Mouse (Mus musculus) limb, embryonic 12.5 days (tissue): ENCODE measurements at regions not wholly inside any gene's neighbourhood (a gene's known extent, or its start where the extent isn't known, plus 50 kb on each side); places are given as distances from the start of the nearest gene placed in this dataset.

ENCODE experiments used
- ATAC-seq: fragments of 200-750 bp; cut with Nextera tagmentation; 2 replicates; pipeline ENCODE4 v1.8.0; 2017; ENCODE audit warnings: low read depth, moderate TSS enrichment; ENCODE audit not compliant: insufficient number of reproducible peaks, insufficient read depth, low FRiP score, low TSS enrichment
- H3K27ac ChIP-seq: fragments of 300-500 bp; sonication (generic); 2 replicates; pipeline ENCODE4 v1.5.1; 2016; ENCODE audit warnings: mild to moderate bottlenecking, moderate library complexity
- H3K27me3 ChIP-seq: fragments of 300-500 bp; sonication (generic); 2 replicates; pipeline ENCODE4 v1.6.1; 2016; ENCODE audit warnings: mild to moderate bottlenecking, moderate library complexity
- H3K36me3 ChIP-seq: fragments of 300-500 bp; sonication (generic); 2 replicates; pipeline ENCODE4 v1.6.1; 2016; ENCODE audit warnings: mild to moderate bottlenecking, moderate library complexity
- H3K4me1 ChIP-seq: fragments of 300-500 bp; sonication (generic); replicated peaks from 2 replicates; pipeline ENCODE4 v1.6.1; 2016
- H3K4me2 ChIP-seq: fragments of 300-500 bp; sonication (generic); 2 replicates; pipeline ENCODE4 v1.6.1; 2016; ENCODE audit warnings: mild to moderate bottlenecking, moderate library complexity
- H3K4me3 ChIP-seq: fragments of 300-500 bp; sonication (generic); replicated peaks from 2 replicates; pipeline ENCODE4 v1.5.1; 2016; ENCODE audit warnings: mild to moderate bottlenecking
- H3K9ac ChIP-seq: fragments of 300-500 bp; sonication (generic); replicated peaks from 2 replicates; pipeline ENCODE4 v1.6.1; 2016; ENCODE audit warnings: mild to moderate bottlenecking, moderate library complexity
- H3K9me3 ChIP-seq: fragments of 300-500 bp; sonication (generic); 2 replicates; pipeline ENCODE4 v1.6.1; 2016; ENCODE audit warnings: mild to moderate bottlenecking, moderate library complexity
- WGBS: fragments of 180-500 bp; shearing (Covaris S2); methylation state at CpG from one replicate; pipeline ENCODE4 v1.1.7; 2016; 5-methylcytosine and 5-hydroxymethylcytosine counted together

DNA sequence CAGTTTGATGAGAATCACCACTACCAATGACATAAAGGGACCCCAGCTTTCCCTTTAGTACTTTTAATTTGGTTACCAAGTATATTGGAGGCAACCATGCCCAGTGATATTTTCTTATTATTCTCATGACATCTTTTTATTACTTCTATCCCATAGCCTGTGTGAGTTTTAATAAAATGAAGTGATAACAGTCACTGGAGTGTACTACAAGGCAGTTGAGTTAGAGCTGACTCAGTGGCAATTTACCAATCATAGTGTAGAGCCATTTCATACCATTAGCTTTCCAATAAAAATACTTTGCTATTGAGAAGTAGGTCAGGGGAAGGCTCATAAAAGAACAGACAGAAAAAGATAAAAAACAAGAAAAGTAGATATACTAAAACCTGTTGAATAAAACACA lies 353.2 kb upstream of the Galntl6 start:
- H3K27me3 ChIP-seq: no peaks in the 10 kb centered on the region
- no peak overlapping the region for H3K4me2 ChIP-seq
- H3K9me3 ChIP-seq: no peaks in the 10 kb centered on the region
- no peak for ATAC-seq
- H3K9ac ChIP-seq: no peak overlapping the region
- no peaks in the 10 kb centered on the region for H3K36me3 ChIP-seq
- no peak overlapping the region for H3K4me3 ChIP-seq
- no peak overlapping the region for H3K27ac ChIP-seq
- H3K4me1 ChIP-seq: no peaks in the 10 kb centered on the region

DNA sequence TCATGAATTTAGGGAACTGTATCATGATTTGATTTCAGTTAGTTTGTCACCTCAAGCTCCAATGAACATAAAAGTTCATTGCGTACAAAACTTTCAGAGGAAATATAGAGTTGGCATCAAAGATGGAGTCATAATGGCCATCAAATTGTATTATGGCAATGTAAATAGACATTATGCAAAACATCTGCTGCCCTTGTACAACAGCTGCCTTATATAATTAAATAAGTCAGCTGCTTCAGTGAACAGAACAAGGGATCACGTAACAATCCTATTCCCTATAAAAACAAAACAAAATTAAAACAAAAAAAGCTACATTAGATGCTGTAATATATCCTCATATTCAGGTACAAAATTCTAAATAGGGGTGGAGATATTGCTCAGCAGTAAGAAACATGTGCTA lies 320.4 kb upstream of the Galntl6 start:
- Histone ChIP-seq H3K27ac (no peak overlapping the region), H3K27me3 (no peaks in the 10 kb centered on the region), H3K4me1 (no peaks in the 10 kb centered on the region), H3K36me3 (no peaks in the 10 kb centered on the region), H3K4me3 (no peak overlapping the region), H3K9ac (no peak overlapping the region), H3K9me3 (no peaks in the 10 kb centered on the region), H3K4me2 (no peak overlapping the region)
- ATAC-seq: no peak
- WGBS: 79% methylated on average over 2 of the region's 2 CpGs

- Histone ChIP-seq H3K9ac (no peak overlapping the region), H3K4me3 (no peak overlapping the region), H3K27me3 (peaks cover 4% of the 10 kb centered on the region; the same call in 1 of the 2 replicates), H3K4me1 (no peaks in the 10 kb centered on the region), H3K27ac (no peak overlapping the region), H3K36me3 (no peaks in the 10 kb centered on the region), H3K4me2 (no peak overlapping the region), H3K9me3 (no peaks in the 10 kb centered on the region)
- no peak for ATAC-seq
- 38% methylated on average over 3 of the region's 3 CpGs for WGBS
Measured at GRCm38 (mm10) chr8:59224665-59225064, 312.2 kb upstream of the Galntl6 start.

GRCm38 (mm10) chr8:59174578-59175357 lies 262.3 kb upstream of the Galntl6 start:
- H3K9me3 ChIP-seq: no peaks in the 10 kb centered on the region
- no peak overlapping the region for H3K27ac ChIP-seq
- WGBS: 69% methylated on average over 1 of the region's 1 CpGs
- no peaks in the 10 kb centered on the region for H3K27me3 ChIP-seq
- no peak overlapping the region for H3K9ac ChIP-seq
- no peak overlapping the region for H3K4me3 ChIP-seq
- 0 out of 2 replicates have a peak, but pooled peaks have one; percentile 42 for ATAC-seq
- peaks cover 3% of the 10 kb centered on the region; the same call in 1 of the 2 replicates for H3K4me1 ChIP-seq
- H3K36me3 ChIP-seq: no peaks in the 10 kb centered on the region
- H3K4me2 ChIP-seq: no peak overlapping the region

GRCm38 (mm10) chr8:59130777-59131176 lies 218.3 kb upstream of the Galntl6 start:
- Histone ChIP-seq H3K4me3 (no peak overlapping the region), H3K36me3 (no peaks in the 10 kb centered on the region), H3K9me3 (no peaks in the 10 kb centered on the region), H3K27ac (no peak overlapping the region), H3K9ac (no peak overlapping the region), H3K27me3 (no peaks in the 10 kb centered on the region), H3K4me1 (no peaks in the 10 kb centered on the region), H3K4me2 (no peak overlapping the region)
- WGBS: 84% methylated on average over 2 of the region's 2 CpGs
- ATAC-seq: no peak

- H3K4me3 ChIP-seq: no peak overlapping the region
- H3K4me2 ChIP-seq: no peak overlapping the region
- no peaks in the 10 kb centered on the region for H3K27me3 ChIP-seq
- no peaks in the 10 kb centered on the region for H3K36me3 ChIP-seq
- no peak overlapping the region for H3K27ac ChIP-seq
- 75% methylated on average over 3 of the region's 3 CpGs for WGBS
- H3K4me1 ChIP-seq: no peaks in the 10 kb centered on the region
- no peak overlapping the region for H3K9ac ChIP-seq
- no peaks in the 10 kb centered on the region for H3K9me3 ChIP-seq
- no peak for ATAC-seq
Measured at GRCm38 (mm10) chr8:59113221-59113620, 200.8 kb upstream of the Galntl6 start.

DNA sequence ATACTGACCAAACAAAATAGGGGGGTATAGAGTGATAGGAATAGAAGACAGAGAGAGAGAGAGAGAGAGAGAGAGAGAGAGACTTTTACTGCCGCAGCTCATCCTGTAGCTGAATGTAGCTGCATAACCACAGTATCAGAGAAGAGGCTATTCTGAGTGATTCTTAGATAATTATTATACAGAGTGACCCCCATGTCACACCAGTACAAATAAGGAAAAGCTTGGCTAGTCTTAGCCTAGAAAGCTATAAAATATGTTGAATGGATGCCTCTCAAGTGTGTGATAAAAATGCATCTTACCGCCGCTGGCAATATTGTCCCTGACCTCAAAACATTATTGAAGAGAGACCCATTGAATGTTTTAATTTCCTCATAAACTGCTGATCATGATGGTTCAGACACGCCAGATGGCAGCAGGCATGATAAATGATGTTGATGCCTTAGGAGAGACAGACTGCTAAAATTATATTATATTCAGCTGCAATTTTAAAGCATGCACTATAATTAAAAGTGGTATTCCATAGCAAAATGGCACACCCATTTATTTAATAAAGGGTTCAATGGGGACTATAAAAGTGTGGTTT lies 178.9 kb upstream of the Galntl6 start:
- Histone ChIP-seq H3K9me3 (no peaks in the 10 kb centered on the region), H3K9ac (no peak overlapping the region), H3K4me3 (no peak overlapping the region), H3K4me2 (no peak overlapping the region), H3K4me1 (no peaks in the 10 kb centered on the region), H3K27ac (no peak overlapping the region), H3K27me3 (no peaks in the 10 kb centered on the region), H3K36me3 (no peaks in the 10 kb centered on the region)
- 85% methylated on average over 4 of the region's 4 CpGs for WGBS
- no peak for ATAC-seq
